Mouse (Mus musculus): ENCODE measurements around the gene Gbp2. TPM values are rescaled to one million over a fixed set of nuclear protein-coding genes. Genes with fewer than 3 reads are reported as not detected.

Gene Gbp2
- total RNA-seq (2023): 44.0 TPM

DNA sequence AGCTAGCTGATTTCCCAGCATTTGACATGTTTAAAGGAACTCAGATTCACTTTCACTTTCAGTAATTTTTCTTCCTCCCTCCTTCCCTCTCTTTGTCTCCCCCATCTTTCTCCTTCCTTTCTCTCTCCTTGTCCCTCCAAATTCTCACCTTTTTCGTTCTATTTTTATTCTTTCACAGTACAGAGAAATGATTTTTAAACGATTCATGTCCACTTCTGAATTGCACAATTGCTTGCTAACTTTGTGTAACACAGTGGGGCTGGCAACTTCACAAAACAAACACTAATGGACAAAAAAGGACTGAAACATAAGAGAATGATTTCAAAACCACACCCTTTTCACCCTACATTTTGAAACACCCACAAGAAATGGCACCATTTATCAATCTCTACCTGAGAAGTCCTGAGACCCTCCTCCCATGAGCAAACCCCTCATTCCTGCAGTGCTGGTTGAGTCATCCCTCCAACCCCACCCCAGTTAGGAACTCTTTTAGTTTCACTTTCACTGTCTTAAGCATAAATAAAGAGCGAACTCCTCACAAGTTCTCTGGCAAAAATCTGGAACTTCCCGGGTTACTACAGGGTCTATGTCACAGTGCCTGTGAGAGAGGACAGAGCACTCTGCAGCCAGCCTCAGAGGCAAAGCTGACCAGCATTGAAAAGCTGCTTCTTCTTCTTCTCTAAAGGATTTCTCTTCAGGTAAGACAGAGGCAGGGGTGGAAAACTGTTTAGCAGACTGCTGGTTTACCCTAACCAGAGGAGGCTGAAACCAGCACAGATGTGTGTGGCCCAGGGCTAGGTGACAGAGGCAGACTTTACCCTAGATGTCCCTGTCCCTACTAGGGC, at the start of gene Gbp2:
TSS of gene Gbp2 (plus strand) at position 492 of the 845 bp plus-strand sequence.

GRCm38 (mm10) chr3:142594547-142594946, 25.9 kb upstream of the Gbp2 start, which contains the start of gene Gbp2b:
Gbp2b (plus strand) TSS chr3:142594847.

Other genes starting within 250 kb of the Gbp2 start
- 50.4 TPM for gene Pdlim5, start 224.9 kb upstream of the Gbp2 start, total RNA-seq (2023)
- gene Gbp5, start 126.6 kb upstream of the Gbp2 start, total RNA-seq (2023): 32.0 TPM
- 44.8 TPM for gene Gbp7, start 90.3 kb upstream of the Gbp2 start, total RNA-seq (2023)
- gene Gbp3, start 60.6 kb upstream of the Gbp2 start, total RNA-seq (2023): 121 TPM
- gene Gbp2b, start 25.8 kb upstream of the Gbp2 start, total RNA-seq (2023): not detected
- 2.4 TPM for gene Kyat3, start 80.4 kb downstream of the Gbp2 start, total RNA-seq (2023)
- gene Gtf2b, start 144.4 kb downstream of the Gbp2 start, total RNA-seq (2023): 66.0 TPM